Mouse (Mus musculus) lung, adult 2 months (tissue): Measurements from ENCODE around the gene Piwil4.

Experiments
- CTCF ChIP-seq: fragments of 200-500 bp; IDR thresholded peaks from 2 replicates; pipeline ENCODE4 v1.5.1; 2011; ENCODE audit warnings: mild to moderate bottlenecking, low read length, control low read depth; ENCODE audit not compliant: insufficient read depth
- POLR2A ChIP-seq: fragments of 200-500 bp; IDR thresholded peaks from 2 replicates; pipeline ENCODE4 v1.6.1; 2011; ENCODE audit warnings: low read depth, mild to moderate bottlenecking, control low read depth, low read length, borderline replicate concordance; ENCODE audit errors: extremely low read depth

DNA sequence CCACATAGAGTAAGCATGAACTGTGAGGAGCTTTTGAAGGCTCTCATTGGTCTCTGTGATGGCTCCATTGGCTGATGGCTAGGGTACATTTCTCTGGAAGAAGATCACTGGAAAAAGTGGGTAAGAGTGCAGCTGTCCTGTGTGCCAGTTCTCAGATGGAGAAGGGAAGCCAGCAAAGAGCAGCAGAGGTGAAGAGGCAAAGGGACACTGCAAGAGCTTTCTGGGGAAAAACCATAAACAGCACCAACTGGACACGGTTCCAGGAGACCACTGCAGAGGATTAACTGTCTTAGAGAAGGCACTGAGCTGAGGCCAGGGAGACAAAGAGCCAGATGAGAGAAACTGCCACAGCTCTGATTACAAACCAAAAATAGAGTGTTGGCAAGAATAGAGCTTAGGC, 87.8 kb downstream of the Piwil4 start:
- no peak for TF ChIP-seq CTCF
- TF ChIP-seq POLR2A: no peak
